Mouse (Mus musculus) central nervous system, embryonic 18 days (tissue): ENCODE results near the gene Ypel1. TPM values are rescaled to one million over a fixed set of nuclear protein-coding genes. Genes with fewer than 3 reads are reported as not detected.

Experiments
- polyA plus RNA-seq: library from polyadenylated mRNA; depleted of rRNA; stranded (reverse); fragments of >200 nt; gene quantifications from 2 replicates; pipeline ENCODE4 v1.2.3, GENCODE M21; 2012; rRNA removed

The Ypel1 gene
- polyA plus RNA-seq = 87.0 and 94.2 TPM in 2 replicates

GRCm38 (mm10) chr16:17069511-17070443 is at the start of gene Ypel1:
Ypel1 (plus strand) TSS chr16:17069696.

DNA sequence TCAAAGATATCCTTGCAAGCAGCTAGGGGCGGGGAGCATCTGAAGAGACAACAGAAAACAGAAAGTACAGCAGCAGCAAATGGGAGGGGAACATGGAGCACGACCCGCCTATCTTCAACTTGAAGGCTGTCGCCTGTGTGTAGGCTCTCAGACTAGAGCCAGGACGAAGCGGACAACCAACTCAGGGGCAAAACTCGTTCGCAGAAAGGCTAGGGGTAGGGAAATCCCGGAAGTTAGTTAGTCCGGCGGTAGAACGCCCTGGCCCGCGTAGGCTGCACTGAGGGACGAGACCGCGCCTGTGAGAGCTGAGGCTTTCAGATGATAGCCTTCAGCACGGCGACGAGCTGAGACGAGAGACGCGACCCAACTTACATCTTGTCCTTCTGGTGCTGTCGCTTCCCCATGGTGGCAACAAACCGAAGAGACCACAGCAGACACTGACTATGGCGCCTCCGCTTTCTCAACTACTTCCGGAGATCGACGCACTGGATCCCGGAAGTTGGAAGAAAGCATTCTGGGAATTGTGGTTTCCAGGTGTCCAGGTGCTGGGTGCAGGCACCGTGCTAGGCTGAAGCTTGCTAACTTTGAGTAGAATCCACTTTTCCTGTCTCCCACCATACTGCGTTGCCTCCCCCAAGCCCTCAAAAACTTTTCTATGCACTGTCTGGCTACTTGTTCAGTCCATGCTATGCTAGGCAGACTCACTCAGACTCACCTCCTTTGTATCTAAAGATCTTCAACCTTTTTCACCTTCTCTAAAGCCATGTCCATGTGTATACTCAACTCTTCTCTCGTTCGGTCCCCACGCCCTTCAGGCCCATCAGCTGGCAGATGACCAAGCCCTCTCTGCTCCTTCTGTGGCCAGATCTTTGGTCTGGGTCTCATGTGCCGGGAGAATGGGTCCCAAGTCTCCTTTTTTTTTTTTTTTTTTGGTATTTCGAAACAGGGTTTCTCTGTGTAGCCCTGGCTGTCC is 41.6 kb downstream of the Ypel1 start, which contains the start of gene Ppil2:
Gene Ppil2, minus strand, starts transcription at position 487 of the 973 bp plus-strand sequence.

GRCm38 (mm10) chr16:17124871-17125520 is 55.5 kb downstream of the Ypel1 start, which contains the start of gene 2610318N02Rik:
2610318N02Rik (minus strand) TSS chr16:17125167.

DNA sequence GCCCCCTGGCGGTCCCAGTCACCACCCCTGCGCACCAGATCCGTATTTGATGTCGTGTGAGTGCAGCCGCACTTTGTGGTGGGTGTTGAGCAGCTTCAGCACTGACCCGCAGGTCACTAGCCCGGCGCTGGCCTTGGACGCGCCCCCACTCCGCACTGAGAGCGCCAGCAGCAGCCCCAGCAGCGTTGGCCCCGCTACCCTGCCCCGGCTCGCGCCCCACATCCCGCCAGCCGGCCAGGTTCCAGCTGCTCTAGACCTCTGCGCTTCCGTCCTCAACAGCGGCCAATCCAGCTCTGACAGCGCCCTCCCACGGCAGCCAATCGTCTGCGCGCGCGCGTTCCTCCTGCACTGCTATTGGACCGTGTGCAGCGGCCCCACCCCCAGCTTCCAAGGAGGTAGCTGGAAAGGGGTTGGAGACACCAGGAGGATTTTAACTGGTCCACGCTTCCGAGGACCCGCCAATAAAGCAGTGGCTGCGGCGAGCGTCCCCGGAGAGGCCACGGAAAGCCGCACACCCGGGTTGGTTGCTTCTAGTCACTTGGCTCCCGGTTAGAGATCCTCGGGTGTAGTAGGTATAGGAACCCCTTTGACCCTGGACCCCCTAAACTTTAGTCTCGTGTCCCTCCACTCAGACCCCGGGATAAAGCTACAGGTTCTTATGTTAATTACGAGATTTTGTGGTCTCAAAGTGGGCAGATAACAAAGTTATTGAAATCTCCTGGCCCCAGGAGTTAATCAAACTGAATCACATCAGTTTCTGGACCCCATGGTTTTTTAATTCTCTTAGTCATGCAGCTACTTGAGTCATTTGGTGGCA is 62.8 kb downstream of the Ypel1 start, which contains the start of gene Sdf2l1:
Gene Sdf2l1, minus strand, starts transcription at position 295 of the 817 bp plus-strand sequence.

Other genes starting within 250 kb of the Ypel1 start
- gene Spag6l, start 240.2 kb upstream of the Ypel1 start, polyA plus RNA-seq = 8.3 and 9.5 TPM in 2 replicates
- gene Igll1, start 205.7 kb upstream of the Ypel1 start, polyA plus RNA-seq = 0.13 TPM in 1 of 2 replicates, not detected in the other
- gene Top3b, start 199.0 kb upstream of the Ypel1 start, polyA plus RNA-seq = 79.9 and 86.1 TPM in 2 replicates
- 1.8 and 2.6 TPM in 2 replicates for gene Vpreb1, start 198.9 kb upstream of the Ypel1 start, polyA plus RNA-seq
- 29.1 and 29.5 TPM in 2 replicates for gene Ppm1f, start 173.2 kb upstream of the Ypel1 start, polyA plus RNA-seq
- 191 and 195 TPM in 2 replicates for gene Mapk1, start 86.3 kb upstream of the Ypel1 start, polyA plus RNA-seq
- 133 and 137 TPM in 2 replicates for gene Ppil2, start 41.6 kb downstream of the Ypel1 start, polyA plus RNA-seq
- gene 2610318N02Rik, start 55.5 kb downstream of the Ypel1 start, polyA plus RNA-seq = 15.3 and 18.6 TPM in 2 replicates
- 18.4 and 18.8 TPM in 2 replicates for gene Sdf2l1, start 62.7 kb downstream of the Ypel1 start, polyA plus RNA-seq
- gene Ydjc, start 74.9 kb downstream of the Ypel1 start, polyA plus RNA-seq = 79.1 and 81.8 TPM in 2 replicates
- gene Ccdc116, start 77.5 kb downstream of the Ypel1 start, polyA plus RNA-seq = 11.1 and 11.3 TPM in 2 replicates
- gene Ube2l3, start 133.0 kb downstream of the Ypel1 start, polyA plus RNA-seq = 113 and 116 TPM in 2 replicates
- 1.6 TPM in 2 replicates for gene Rimbp3, start 138.9 kb downstream of the Ypel1 start, polyA plus RNA-seq
- 9.2 and 10.8 TPM in 2 replicates for gene Hic2, start 163.9 kb downstream of the Ypel1 start, polyA plus RNA-seq
- 128 and 133 TPM in 2 replicates for gene Tmem191c, start 206.4 kb downstream of the Ypel1 start, polyA plus RNA-seq